Mouse (Mus musculus) adrenal gland, adult 10 weeks (tissue): ENCODE measurements around the gene Zfp277. TPM values are rescaled to one million over a fixed set of nuclear protein-coding genes. Genes with fewer than 3 reads are reported as not detected.

Experiments
- polyA plus RNA-seq: library from polyadenylated mRNA; stranded (reverse); fragments of 350-450 nt; fragmentation: Illumina TruSeq; extraction: RNeasy Lipid Tissue Mini Kit (QIAGEN cat#74804); gene quantifications from one replicate; pipeline ENCODE4 v1.2.3, GENCODE M21; 2014; ENCODE audit warnings: low read depth, low replicate concordance

Gene Zfp277
- polyA plus RNA-seq = 53.3 TPM

GRCm38 (mm10) chr12:40445648-40446449 is at the start of gene Zfp277, which contains the start of gene Dock4:
TSS of gene Zfp277 (minus strand) at chr12:40445902.
TSS of gene Dock4 (plus strand) at chr12:40445952.

Other genes with a start within 250 kb of the Zfp277 start
- not detected for gene Lsmem1, start 246.4 kb downstream of the Zfp277 start, polyA plus RNA-seq
- 420 TPM for gene Ifrd1, start 197.4 kb downstream of the Zfp277 start, polyA plus RNA-seq
- gene Dock4, start 50 bp upstream of the Zfp277 start, polyA plus RNA-seq = 17.7 TPM